Mouse (Mus musculus) CH12.LX (cell line): ENCODE data around the gene Otos. TPM values are rescaled to one million over a fixed set of nuclear protein-coding genes. Genes with fewer than 3 reads are reported as not detected.

Experiments
- DNase-seq: peaks from one replicate; pipeline ENCODE4 v3.0.0-alpha.2; 2013; ENCODE audit errors: extremely low read depth
- H3K27ac ChIP-seq: 2 replicates; pipeline ENCODE4 v1.5.1; 2012; ENCODE audit warnings: low read depth, mild to moderate bottlenecking, control low read depth, moderate library complexity; ENCODE audit not compliant: insufficient read depth
- H3K27me3 ChIP-seq: replicated peaks from 2 replicates; pipeline ENCODE3; 2012; ENCODE audit warnings: inconsistent platforms
- H3K36me3 ChIP-seq, 2 experiments: replicated peaks in 1 of 2; 2 replicates each; pipeline versions ENCODE3 to v1.6.1; 2012; ENCODE audit warnings: inconsistent platforms in 1 of 2, low read length in 1 of 2, mild to moderate bottlenecking in 1 of 2, mixed read lengths in 1 of 2, moderate library complexity in 1 of 2; ENCODE audit not compliant: control insufficient read depth in 1 of 2, insufficient read depth in 1 of 2
- H3K4me1 ChIP-seq, 2 experiments: 2 replicates each; pipeline ENCODE4 v1.6.1; 2012; ENCODE audit warnings: inconsistent platforms in 1 of 2, moderate library complexity in 1 of 2; ENCODE audit not compliant: insufficient read depth in 2 of 2, control insufficient read depth in 1 of 2
- H3K4me2 ChIP-seq: 2 replicates; pipeline ENCODE4 v1.6.1; 2012; ENCODE audit warnings: low read depth, mild to moderate bottlenecking, control low read depth; ENCODE audit not compliant: poor library complexity, insufficient read depth, severe bottlenecking
- H3K4me3 ChIP-seq, 3 experiments: fragments of 150-350 bp in 1 of 3; sonication (generic) in 1 of 3; replicated peaks in 1 of 3; 2 replicates each; pipeline versions ENCODE3 to v1.5.1; 2011 to 2012; ENCODE audit warnings: low read depth in 2 of 3, low read length in 2 of 3, mild to moderate bottlenecking in 2 of 3, moderate library complexity in 2 of 3, control low read depth in 1 of 3, improper control_type of control experiment in 1 of 3, inconsistent platforms in 1 of 3, mixed read lengths in 1 of 3; ENCODE audit not compliant: poor library complexity in 1 of 3
- H3K79me2 ChIP-seq: replicated peaks from 2 replicates; pipeline ENCODE4 v1.6.1; 2012; ENCODE audit warnings: mild to moderate bottlenecking, moderate library complexity; ENCODE audit not compliant: control insufficient read depth, poor library complexity, insufficient read depth, severe bottlenecking; ENCODE audit errors: extremely low read depth
- H3K9ac ChIP-seq: 2 replicates; pipeline ENCODE4 v1.6.1; 2012; ENCODE audit warnings: low read depth, mild to moderate bottlenecking, control low read depth, moderate library complexity; ENCODE audit not compliant: insufficient read depth
- H3K9me3 ChIP-seq: replicated peaks from 2 replicates; pipeline ENCODE3; 2012; ENCODE audit warnings: low read length, inconsistent platforms, mixed read lengths
- BHLHE40 ChIP-seq: IDR thresholded peaks from 2 replicates; pipeline ENCODE4 v1.6.1; 2011; ENCODE audit warnings: mild to moderate bottlenecking, low read depth, low read length, improper control_type of control experiment
- CTCF ChIP-seq, 2 experiments: IDR thresholded peaks in 1 of 2; conservative IDR thresholded peaks in 1 of 2; 2 replicates each; pipeline ENCODE4 v1.5.1; 2011 to 2012; ENCODE audit warnings: low read depth in 2 of 2, low read length in 2 of 2, improper control_type of control experiment in 1 of 2, inconsistent platforms in 1 of 2, mild to moderate bottlenecking in 1 of 2, moderate library complexity in 1 of 2
- E2F4 ChIP-seq: IDR thresholded peaks from 2 replicates; pipeline ENCODE4 v1.6.1; 2011; ENCODE audit warnings: low read depth, low read length, improper control_type of control experiment; ENCODE audit not compliant: insufficient replicate concordance
- ELF1 ChIP-seq: IDR thresholded peaks from 2 replicates; pipeline ENCODE4 v1.6.1; 2014; ENCODE audit warnings: low read depth, mild to moderate bottlenecking, inconsistent platforms, low read length, improper control_type of control experiment
- EP300 ChIP-seq: IDR thresholded peaks from 2 replicates; pipeline ENCODE4 v1.6.1; 2011; ENCODE audit warnings: low read length, improper control_type of control experiment
- IRF4 ChIP-seq: IDR thresholded peaks from 2 replicates; pipeline ENCODE4 v1.6.1; 2014; ENCODE audit warnings: low read depth, mild to moderate bottlenecking, inconsistent platforms, low read length, improper control_type of control experiment
- JUND ChIP-seq: conservative IDR thresholded peaks from 2 replicates; pipeline ENCODE4 v1.6.1; 2011; ENCODE audit warnings: low read depth, low read length, improper control_type of control experiment
- KAT2A ChIP-seq: IDR thresholded peaks from 2 replicates; pipeline ENCODE4 v1.6.1; 2012; ENCODE audit warnings: low read length, improper control_type of control experiment, inconsistent platforms; ENCODE audit not compliant: insufficient replicate concordance
- MXI1 ChIP-seq: IDR thresholded peaks from 2 replicates; pipeline ENCODE4 v1.6.1; 2011; ENCODE audit warnings: mild to moderate bottlenecking, low read depth, low read length, improper control_type of control experiment
- MYC ChIP-seq: IDR thresholded peaks from 2 replicates; pipeline ENCODE4 v1.6.1; 2011; ENCODE audit warnings: low read depth, mild to moderate bottlenecking, improper control_type of control experiment, low read length
- NRF1 ChIP-seq: IDR thresholded peaks from 2 replicates; pipeline ENCODE4 v1.6.1; 2014; ENCODE audit warnings: low read depth, mild to moderate bottlenecking, inconsistent platforms, low read length, improper control_type of control experiment, moderate library complexity
- PAX5 ChIP-seq: IDR thresholded peaks from 2 replicates; pipeline ENCODE4 v1.6.1; 2012; ENCODE audit warnings: low read length, inconsistent platforms, mixed read lengths
- POLR2AphosphoS2 ChIP-seq: IDR thresholded peaks from 2 replicates; pipeline ENCODE4 v1.6.1; 2011; ENCODE audit warnings: low read depth, low read length, improper control_type of control experiment
- RAD21 ChIP-seq: IDR thresholded peaks from 2 replicates; pipeline ENCODE4 v1.6.1; 2011; ENCODE audit warnings: low read depth, mild to moderate bottlenecking, low read length, improper control_type of control experiment, moderate library complexity
- TCF12 ChIP-seq: IDR thresholded peaks from 2 replicates; pipeline ENCODE4 v1.6.1; 2014; ENCODE audit warnings: low read depth, mild to moderate bottlenecking, inconsistent platforms, low read length, improper control_type of control experiment
- UBTF ChIP-seq: IDR thresholded peaks from 2 replicates; pipeline ENCODE4 v1.6.1; 2012; ENCODE audit warnings: low read depth, mild to moderate bottlenecking, inconsistent platforms, low read length, improper control_type of control experiment, moderate library complexity
- USF1 ChIP-seq: IDR thresholded peaks from 2 replicates; pipeline ENCODE4 v1.6.1; 2014; ENCODE audit warnings: low read depth, mild to moderate bottlenecking, inconsistent platforms, low read length, improper control_type of control experiment
- dilution Hi-C: fragments of 300-500 bp; cut with MboI; formaldehyde crosslinking; loops from 2 replicates; pipeline ENCODE4 v1.14.3; 2020; ENCODE audit warnings: low sequenced_read_pairs; ENCODE audit not compliant: extremely low pct_unique_long_range_greater_than_20kb, extremely low pct_ligation_motif_present
- in situ Hi-C: fragments of 300-500 bp; cut with MboI; formaldehyde crosslinking; loops from 3 replicates; pipeline ENCODE4 v1.14.3; 2019; ENCODE audit warnings: low sequenced_read_pairs, low pct_ligation_motif_present, low pct_unique_long_range_greater_than_20kb, mixed read lengths
- polyA plus RNA-seq: library from polyadenylated mRNA; unstranded; fragments of >175 nt; gene quantifications from 2 replicates; pipeline ENCODE4 v1.2.1, GENCODE M21; 2012; ENCODE audit warnings: low read depth; ENCODE audit not compliant: insufficient read length
- total RNA-seq, 2 experiments: library from RNA; depleted of rRNA; stranded (reverse); fragments of 300-350 nt in 1 of 2; fragments of >200 nt in 1 of 2; gene quantifications; 2 replicates each; pipeline ENCODE4 v1.2.3; 2012 to 2014

Gene Otos
- total and polyA plus RNA-seq, 3 experiments, result 0.24 TPM; not detected in 2

DNA sequence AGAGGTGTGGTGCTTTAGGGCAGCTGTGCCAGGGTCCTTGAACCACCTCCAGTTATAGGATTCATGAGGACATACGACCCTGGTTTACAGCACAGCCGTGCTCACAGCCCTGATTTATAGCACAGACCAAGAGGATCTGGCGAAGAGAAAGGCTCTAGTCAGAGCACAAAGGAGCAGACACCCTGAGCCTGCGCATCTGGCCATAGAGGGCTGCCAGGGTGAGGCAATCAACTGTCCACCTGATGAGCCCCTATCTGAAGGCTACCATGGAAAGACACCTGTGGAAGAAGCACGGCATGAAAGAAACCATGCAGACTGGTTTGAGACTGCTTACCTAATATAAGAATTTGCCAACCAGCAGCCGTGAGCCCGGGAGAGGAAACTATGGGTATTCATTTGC lies 2.0 kb downstream of the Otos start:
- TF ChIP-seq TCF12, result no peak
- TF ChIP-seq KAT2A, result no peak
- no peak for TF ChIP-seq E2F4
- TF ChIP-seq UBTF, result no peak
- no peak for TF ChIP-seq ELF1
- TF ChIP-seq MXI1, result no peak
- no peak for TF ChIP-seq EP300
- TF ChIP-seq IRF4, result no peak
- no peak for TF ChIP-seq POLR2AphosphoS2
- no peak for TF ChIP-seq PAX5
- no peak for TF ChIP-seq RAD21
- no peak for TF ChIP-seq JUND
- TF ChIP-seq CTCF (conservative IDR thresholded peaks at IDR 0.05 in 1 of 2, IDR thresholded peaks at IDR 0.05 in 1 of 2; ENCODE audit: low read depth in 2 of 2, low read length in 2 of 2), result no peak
- TF ChIP-seq USF1, result no peak
- no peak for TF ChIP-seq NRF1
- in situ Hi-C loops, result no loop called here
- Histone ChIP-seq H3K36me3 (no peaks in the 10 kb centered on the region), H3K4me1 (peaks cover 5 to 15% of the 10 kb centered on the region in 2 experiments; a peak in 3 of 4 replicates), H3K9ac (no peak overlapping the region), H3K4me3 (no peak overlapping the region), H3K27ac (no peak overlapping the region), H3K9me3 (no peaks in the 10 kb centered on the region), H3K4me2 (no peak overlapping the region), H3K79me2 (peaks cover under 1% of the 10 kb centered on the region; the same call in 1 of the 2 replicates), H3K27me3 (peaks cover 58% of the 10 kb centered on the region)
- DNase-seq, result no peak
- dilution Hi-C loops, result no loop called here

DNA sequence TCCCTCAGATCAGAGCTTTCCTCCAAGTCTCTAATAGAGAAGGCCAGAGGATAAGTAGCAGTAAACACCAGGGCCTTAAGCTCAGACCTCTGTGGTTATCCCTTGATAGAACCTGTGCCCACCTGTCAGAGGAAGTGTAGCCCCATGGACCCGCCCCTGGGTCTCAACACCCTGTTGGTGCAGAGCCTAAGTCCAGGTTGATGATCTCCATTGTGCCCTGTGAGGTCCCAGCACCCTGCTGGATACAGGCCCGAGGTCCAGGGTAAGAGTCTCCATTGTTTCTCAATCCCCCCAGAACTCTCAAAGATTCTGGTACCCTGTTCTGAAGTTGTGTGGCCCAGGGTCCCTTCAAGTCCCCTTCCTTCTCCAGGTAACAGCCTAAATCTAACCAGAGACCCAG lies 2.5 kb downstream of the Otos start:
- Histone ChIP-seq H3K4me1 (peaks cover 5 to 15% of the 10 kb centered on the region in 2 experiments; a peak in 3 of 4 replicates), H3K27me3 (peaks cover 53% of the 10 kb centered on the region), H3K4me3 (no peak overlapping the region), H3K9ac (no peak overlapping the region), H3K36me3 (no peaks in the 10 kb centered on the region), H3K79me2 (peaks cover 5% of the 10 kb centered on the region), H3K27ac (no peak overlapping the region), H3K4me2 (no peak overlapping the region), H3K9me3 (no peaks in the 10 kb centered on the region)
- TF ChIP-seq BHLHE40, result no peak
- no peak for TF ChIP-seq MYC
- no peak for TF ChIP-seq E2F4
- no peak for DNase-seq
- dilution Hi-C loops, result no loop called here
- in situ Hi-C loops, result no loop called here
